Mouse (Mus musculus): ENCODE measurements at regions not wholly inside any gene's neighbourhood (a gene's known extent, or its start where the extent isn't known, plus 50 kb on each side); places are given as distances from the start of the nearest gene placed in this dataset.

DNA sequence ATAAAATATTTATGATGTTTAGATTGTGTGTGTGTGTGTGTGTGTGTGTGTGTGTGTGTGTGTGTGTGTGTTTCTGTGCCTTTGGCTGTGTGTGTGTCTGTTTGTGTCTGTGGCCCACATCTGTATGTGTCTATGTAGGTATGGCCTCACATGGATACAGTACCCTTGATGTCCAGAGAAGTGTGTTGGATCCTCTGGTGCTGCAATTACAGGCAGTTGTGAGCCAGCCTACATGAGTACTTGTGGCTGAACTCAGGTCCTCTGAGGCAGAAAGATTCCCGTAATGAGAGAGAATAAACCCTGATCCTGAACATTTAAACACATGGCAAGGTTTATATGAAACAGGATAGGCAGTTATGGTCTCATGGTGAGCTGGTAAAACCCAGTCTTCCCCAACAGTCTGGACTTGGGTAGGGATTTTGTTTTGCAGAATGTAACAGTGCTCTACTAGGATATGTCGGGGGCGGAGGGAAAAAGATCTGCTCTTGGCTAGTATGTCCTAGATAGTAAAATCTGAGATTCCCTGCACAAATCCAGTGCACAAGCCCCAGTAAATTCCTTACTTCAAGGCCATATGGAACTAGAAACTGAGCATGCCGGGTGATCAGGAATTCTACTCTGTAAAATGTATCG lies 275.6 kb downstream of the Kctd12 start:
- TF ChIP-seq CTCF (IDR thresholded peaks at IDR 0.05; ENCODE audit: control insufficient read depth, insufficient read depth, insufficient replicate concordance, low read depth, low read length) (no peak), POLR2A (IDR thresholded peaks at IDR 0.05; ENCODE audit: control insufficient read depth, low read depth, low read length) (no peak)
- H3K27me3 ChIP-seq (ENCODE audit: control insufficient read depth, insufficient read depth, low read length) = no peaks in the 10 kb centered on the region

DNA sequence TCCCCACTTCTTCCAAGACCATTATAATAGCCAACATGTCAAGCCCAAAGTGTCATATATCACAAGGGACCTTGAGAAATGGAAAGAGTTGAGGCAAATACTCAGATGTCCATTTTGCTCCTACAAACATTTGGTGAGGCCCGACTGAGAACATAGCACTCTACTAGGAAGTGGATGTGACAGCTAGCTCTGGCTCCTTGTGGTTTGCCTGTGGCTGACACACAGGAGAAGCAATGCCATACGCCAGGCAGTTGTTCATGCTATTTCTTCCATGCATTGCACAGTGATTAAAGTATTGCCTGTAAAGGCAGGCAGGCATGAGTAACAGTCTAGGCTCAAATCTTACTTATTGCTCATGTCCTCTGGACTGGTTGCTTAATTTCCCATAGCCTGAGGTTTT lies 281.3 kb downstream of the Kctd12 start:
- TF ChIP-seq POLR2A (IDR thresholded peaks at IDR 0.05; ENCODE audit: control insufficient read depth, low read depth, low read length) (no peak), CTCF (IDR thresholded peaks at IDR 0.05; ENCODE audit: control insufficient read depth, insufficient read depth, insufficient replicate concordance, low read depth, low read length) (no peak)
- Histone ChIP-seq H3K4me1 (ENCODE audit: control insufficient read depth, insufficient read depth, low read length) (no peaks in the 10 kb centered on the region), H3K4me3 (ENCODE audit: control insufficient read depth, low read depth, low read length) (no peak overlapping the region), H3K36me3 (ENCODE audit: control insufficient read depth, insufficient read depth, low read length) (no peaks in the 10 kb centered on the region), H3K27ac (ENCODE audit: control insufficient read depth, insufficient read depth, low read depth, low read length) (no peak overlapping the region), H3K27me3 (ENCODE audit: control insufficient read depth, insufficient read depth, low read length) (no peaks in the 10 kb centered on the region)

More for the DNA sequence above, 275.6 kb downstream of the Kctd12 start:
- H3K27ac ChIP-seq (ENCODE audit: control insufficient read depth, insufficient read depth, low read depth, low read length) = no peak overlapping the region
- no peak overlapping the region for H3K4me3 ChIP-seq (ENCODE audit: control insufficient read depth, low read depth, low read length)
- H3K36me3 ChIP-seq (ENCODE audit: control insufficient read depth, insufficient read depth, low read length) = no peaks in the 10 kb centered on the region
- no peaks in the 10 kb centered on the region for H3K4me1 ChIP-seq (ENCODE audit: control insufficient read depth, insufficient read depth, low read length)

DNA sequence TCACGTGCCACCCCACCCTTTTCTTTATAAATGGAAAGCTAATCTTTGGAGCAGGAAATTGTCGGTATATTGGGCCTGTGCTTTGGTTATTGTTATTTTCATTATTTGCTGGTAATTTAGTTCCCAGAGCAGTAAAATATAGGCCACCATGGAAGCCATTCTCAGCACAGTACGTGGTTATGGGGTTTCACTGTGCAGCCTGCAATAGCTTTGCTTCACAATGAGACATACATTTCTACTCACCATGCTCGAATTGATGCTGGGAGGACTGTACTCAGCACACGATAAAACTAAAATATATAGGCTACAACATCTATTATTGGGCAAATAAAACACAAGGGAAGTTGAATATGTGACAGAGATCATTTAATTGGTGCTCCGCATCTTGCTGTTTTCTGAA lies 282.0 kb downstream of the Kctd12 start:
- H3K36me3 ChIP-seq (ENCODE audit: control insufficient read depth, insufficient read depth, low read length) = no peaks in the 10 kb centered on the region
- no peaks in the 10 kb centered on the region for H3K27me3 ChIP-seq (ENCODE audit: control insufficient read depth, insufficient read depth, low read length)
- TF ChIP-seq CTCF (IDR thresholded peaks at IDR 0.05; ENCODE audit: control insufficient read depth, insufficient read depth, insufficient replicate concordance, low read depth, low read length) (no peak), POLR2A (IDR thresholded peaks at IDR 0.05; ENCODE audit: control insufficient read depth, low read depth, low read length) (no peak)
- H3K27ac ChIP-seq (ENCODE audit: control insufficient read depth, insufficient read depth, low read depth, low read length) = no peak overlapping the region
- H3K4me1 ChIP-seq (ENCODE audit: control insufficient read depth, insufficient read depth, low read length) = no peaks in the 10 kb centered on the region
- H3K4me3 ChIP-seq (ENCODE audit: control insufficient read depth, low read depth, low read length) = no peak overlapping the region

DNA sequence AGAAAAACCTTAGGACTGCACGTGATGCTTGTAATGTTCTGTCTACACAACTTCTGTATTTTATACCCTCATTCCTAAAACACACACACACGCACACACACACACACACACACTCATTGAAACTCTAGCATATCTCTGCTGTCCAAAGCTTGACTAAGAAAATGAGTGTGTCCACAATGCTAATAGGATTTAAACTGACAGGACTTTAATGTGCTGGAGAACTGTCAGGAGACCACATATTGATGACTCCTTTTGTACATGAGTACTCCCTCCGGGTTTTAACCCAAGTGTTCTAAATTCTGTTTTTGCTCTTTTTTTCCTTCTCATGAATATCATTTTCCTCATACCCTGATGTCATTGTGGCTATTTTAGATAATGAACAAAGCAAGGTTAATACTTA lies 283.4 kb downstream of the Kctd12 start:
- no peak for TF ChIP-seq POLR2A (IDR thresholded peaks at IDR 0.05; ENCODE audit: control insufficient read depth, low read depth, low read length)
- no peak for TF ChIP-seq CTCF (IDR thresholded peaks at IDR 0.05; ENCODE audit: control insufficient read depth, insufficient read depth, insufficient replicate concordance, low read depth, low read length)

DNA sequence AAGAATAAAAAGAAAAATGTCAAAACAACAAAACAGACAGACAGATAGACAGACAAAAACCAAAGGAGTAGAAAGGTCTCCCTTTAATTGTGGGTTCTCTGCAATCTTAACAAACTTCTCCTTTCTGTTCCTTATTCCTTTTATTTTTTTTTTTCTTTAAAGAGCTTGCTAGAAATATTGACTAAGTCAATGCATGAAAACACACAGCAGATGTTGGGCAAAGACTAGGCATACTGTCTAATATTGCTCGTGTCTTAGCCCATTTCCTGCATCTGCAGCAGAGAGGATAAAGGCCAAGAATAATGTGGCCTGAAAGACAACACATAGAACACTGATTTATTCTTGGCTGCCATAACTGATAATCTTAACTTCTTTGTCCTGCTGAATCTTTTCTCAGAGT lies 295.6 kb downstream of the Kctd12 start:
- Histone ChIP-seq H3K27me3 (ENCODE audit: control insufficient read depth, insufficient read depth, low read length) (no peaks in the 10 kb centered on the region), H3K27ac (ENCODE audit: control insufficient read depth, insufficient read depth, low read depth, low read length) (no peak overlapping the region), H3K4me3 (ENCODE audit: control insufficient read depth, low read depth, low read length) (no peak overlapping the region), H3K36me3 (ENCODE audit: control insufficient read depth, insufficient read depth, low read length) (no peaks in the 10 kb centered on the region), H3K4me1 (ENCODE audit: control insufficient read depth, insufficient read depth, low read length) (no peaks in the 10 kb centered on the region)
- no peak for TF ChIP-seq CTCF (IDR thresholded peaks at IDR 0.05; ENCODE audit: control insufficient read depth, insufficient read depth, insufficient replicate concordance, low read depth, low read length)
- TF ChIP-seq POLR2A (IDR thresholded peaks at IDR 0.05; ENCODE audit: control insufficient read depth, low read depth, low read length) = no peak

More for the DNA sequence above, 283.4 kb downstream of the Kctd12 start:
- H3K36me3 ChIP-seq (ENCODE audit: control insufficient read depth, insufficient read depth, low read length) = no peaks in the 10 kb centered on the region
- H3K4me1 ChIP-seq (ENCODE audit: control insufficient read depth, insufficient read depth, low read length) = no peaks in the 10 kb centered on the region
- H3K27me3 ChIP-seq (ENCODE audit: control insufficient read depth, insufficient read depth, low read length) = no peaks in the 10 kb centered on the region
- no peak overlapping the region for H3K4me3 ChIP-seq (ENCODE audit: control insufficient read depth, low read depth, low read length)
- H3K27ac ChIP-seq (ENCODE audit: control insufficient read depth, insufficient read depth, low read depth, low read length) = no peak overlapping the region

DNA sequence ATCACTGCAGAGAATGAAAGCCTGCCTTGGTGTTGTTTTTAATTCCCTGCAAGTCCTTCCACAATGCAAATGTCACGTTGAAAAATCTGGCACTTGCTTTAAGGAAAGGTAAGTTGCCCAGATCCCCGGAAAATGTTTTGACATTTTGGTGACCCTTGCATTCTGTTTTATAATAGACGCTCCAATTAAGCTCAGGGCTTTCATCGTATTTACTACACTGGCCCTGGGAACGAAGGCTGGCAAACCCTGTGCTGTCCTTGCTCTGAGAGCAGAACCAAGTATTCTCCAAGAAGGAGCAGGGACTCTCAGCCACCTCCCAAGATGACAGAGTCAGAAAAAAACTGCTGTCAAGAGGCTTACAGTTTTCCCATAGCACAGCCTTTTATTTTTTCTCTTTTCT lies 305.9 kb downstream of the Kctd12 start:
- no peak for TF ChIP-seq POLR2A (IDR thresholded peaks at IDR 0.05; ENCODE audit: control insufficient read depth, low read depth, low read length)
- TF ChIP-seq CTCF (IDR thresholded peaks at IDR 0.05; ENCODE audit: control insufficient read depth, insufficient read depth, insufficient replicate concordance, low read depth, low read length) = no peak
- Histone ChIP-seq H3K4me1 (ENCODE audit: control insufficient read depth, insufficient read depth, low read length) (no peaks in the 10 kb centered on the region), H3K27ac (ENCODE audit: control insufficient read depth, insufficient read depth, low read depth, low read length) (no peak overlapping the region), H3K36me3 (ENCODE audit: control insufficient read depth, insufficient read depth, low read length) (no peaks in the 10 kb centered on the region), H3K4me3 (ENCODE audit: control insufficient read depth, low read depth, low read length) (no peak overlapping the region), H3K27me3 (ENCODE audit: control insufficient read depth, insufficient read depth, low read length) (no peaks in the 10 kb centered on the region)

DNA sequence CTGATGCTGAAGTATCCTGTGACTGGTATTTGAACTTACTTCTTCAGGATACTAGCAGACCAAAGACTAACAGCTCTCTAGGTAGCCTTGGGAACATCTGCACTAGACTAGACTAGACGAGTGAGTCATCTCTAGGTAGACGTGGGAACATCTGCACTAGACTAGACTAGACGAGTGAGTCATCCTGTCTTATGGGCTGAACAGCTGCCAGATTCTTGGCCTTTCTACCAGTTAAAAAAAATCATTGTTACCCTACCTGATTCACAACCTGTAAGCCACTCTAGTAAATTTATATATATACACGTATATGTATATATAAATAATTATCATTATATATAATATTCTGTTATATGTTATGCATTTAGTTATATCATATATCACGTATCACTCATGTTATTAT lies 307.8 kb downstream of the Kctd12 start:
- H3K27me3 ChIP-seq (ENCODE audit: control insufficient read depth, insufficient read depth, low read length) = no peaks in the 10 kb centered on the region
- H3K27ac ChIP-seq (ENCODE audit: control insufficient read depth, insufficient read depth, low read depth, low read length) = no peak overlapping the region
- no peak for TF ChIP-seq POLR2A (IDR thresholded peaks at IDR 0.05; ENCODE audit: control insufficient read depth, low read depth, low read length)
- no peak for TF ChIP-seq CTCF (IDR thresholded peaks at IDR 0.05; ENCODE audit: control insufficient read depth, insufficient read depth, insufficient replicate concordance, low read depth, low read length)
- no peaks in the 10 kb centered on the region for H3K36me3 ChIP-seq (ENCODE audit: control insufficient read depth, insufficient read depth, low read length)
- no peak overlapping the region for H3K4me3 ChIP-seq (ENCODE audit: control insufficient read depth, low read depth, low read length)
- no peaks in the 10 kb centered on the region for H3K4me1 ChIP-seq (ENCODE audit: control insufficient read depth, insufficient read depth, low read length)
